Mouse (Mus musculus) spleen, adult 12 weeks (tissue): Measurements from ENCODE around the gene Usp18.

Source experiments
- DNase-seq: peaks from one replicate; pipeline ENCODE4 v3.0.0; 2022; ENCODE audit warnings: low spot score

Usp18 gene

DNA sequence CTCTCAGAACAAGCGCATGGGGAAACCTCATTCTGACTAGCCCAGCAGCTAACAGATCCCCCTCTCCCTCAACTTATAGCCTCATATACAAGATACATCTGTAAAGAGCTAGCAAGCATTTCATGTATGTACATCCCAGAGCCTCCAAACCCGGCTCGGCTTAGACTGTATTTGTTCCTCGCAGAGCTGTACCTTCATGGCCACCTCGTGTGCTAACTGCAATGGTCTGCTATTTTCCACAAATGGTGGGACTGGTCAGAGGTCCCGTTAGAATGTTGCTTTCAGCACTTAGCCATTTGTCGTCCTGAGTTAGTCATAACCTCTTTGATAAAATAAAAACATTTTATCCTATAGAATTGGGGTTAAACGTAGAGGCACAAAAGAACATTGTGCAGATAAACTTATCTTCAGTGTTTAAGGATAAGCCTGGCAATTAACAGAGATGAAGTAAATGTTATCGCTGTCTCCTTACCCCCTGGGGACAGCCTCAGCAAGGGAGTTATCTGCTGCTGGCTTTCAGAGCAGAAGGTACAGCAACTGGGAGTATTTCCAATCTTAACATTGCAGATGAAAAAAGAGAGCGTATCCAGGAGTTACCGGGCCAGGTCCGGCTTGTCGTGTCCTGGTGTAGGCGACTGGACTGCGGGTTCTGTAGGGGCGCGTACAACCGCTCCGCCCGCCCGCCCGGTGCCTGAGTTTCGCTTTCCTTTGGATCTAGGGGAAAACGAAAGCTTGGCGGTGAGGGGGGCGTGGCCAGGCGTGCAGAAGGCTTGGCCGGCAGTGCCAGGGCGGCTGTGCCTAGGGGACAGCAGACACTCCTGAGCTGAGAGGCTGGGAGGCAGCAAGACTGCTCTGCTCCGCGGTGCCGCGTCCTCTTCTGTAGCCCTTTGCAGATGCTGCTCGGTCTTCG lies at the start of gene Usp18:
Usp18 (plus strand) TSS at position 780 of the 910 bp plus-strand sequence.
- peak; percentile 82 for DNase-seq

DNA sequence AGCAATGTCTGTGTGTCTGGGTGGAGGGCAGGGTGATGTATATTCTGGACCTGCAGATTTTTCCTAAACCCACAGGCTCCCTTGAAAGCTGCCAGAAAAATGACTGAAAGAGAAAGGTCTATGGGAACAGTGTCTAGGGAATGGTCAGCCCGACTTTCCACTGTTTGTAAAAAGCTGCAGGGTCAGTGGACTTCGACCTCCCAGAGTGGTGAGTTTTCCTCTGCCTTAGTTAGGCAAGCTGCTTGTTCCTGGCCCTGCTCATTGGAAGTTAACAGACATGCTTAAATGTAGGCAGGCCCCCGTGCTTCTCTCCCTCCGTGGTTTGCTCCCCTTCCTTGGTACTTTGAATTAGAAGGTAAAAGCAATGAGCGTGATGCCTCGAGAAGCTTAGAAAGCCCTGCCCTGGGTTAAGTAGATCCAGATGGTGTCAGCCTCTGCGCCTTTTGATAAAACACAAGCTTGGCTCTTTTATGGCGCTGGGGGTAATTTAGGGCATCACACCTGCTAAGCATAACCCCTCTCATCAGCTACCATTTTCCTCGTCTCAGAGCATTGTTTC lies 47.8 kb upstream of the Usp18 start:
- no peak for DNase-seq

DNA sequence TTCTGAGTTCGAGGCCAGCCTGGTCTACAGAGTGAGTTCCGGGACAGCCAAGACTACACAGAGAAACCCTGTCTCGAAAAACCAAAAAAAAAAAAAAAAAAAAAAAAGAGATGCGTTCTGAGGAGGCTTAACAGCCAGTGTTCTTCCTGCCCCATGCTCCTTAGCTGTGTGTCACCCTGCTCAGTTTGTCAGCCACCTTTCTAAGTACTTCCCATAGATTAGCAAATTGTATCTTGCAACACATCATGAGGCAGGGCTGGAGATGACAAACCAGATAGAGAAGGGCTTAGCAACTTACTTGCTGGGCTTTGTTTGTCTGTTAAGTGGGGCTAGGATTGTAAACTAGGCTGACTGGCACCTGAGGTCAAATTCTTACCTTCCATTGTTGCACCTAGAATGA lies 45.2 kb upstream of the Usp18 start:
- DNase-seq = no peak

DNA sequence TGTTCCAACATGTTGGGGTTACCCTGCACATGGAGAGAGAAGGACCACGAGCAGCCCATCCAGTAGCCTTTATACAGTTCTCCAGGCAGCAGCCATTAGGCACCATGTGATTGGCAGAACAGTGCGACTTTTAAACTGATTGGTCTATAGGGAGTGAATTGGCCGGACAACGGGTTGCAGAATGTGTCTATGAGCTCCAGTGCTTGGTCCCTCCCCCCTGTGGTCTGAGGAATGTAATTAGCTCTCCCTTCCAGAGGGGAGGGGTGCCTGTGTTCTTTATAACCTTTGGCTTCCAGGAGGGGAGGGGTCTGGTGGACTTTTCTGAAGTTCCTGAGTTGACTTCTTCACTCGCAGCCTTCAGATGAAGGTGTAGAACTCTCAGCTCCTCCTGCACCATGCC lies 43.7 kb upstream of the Usp18 start:
- DNase-seq = no peak

DNA sequence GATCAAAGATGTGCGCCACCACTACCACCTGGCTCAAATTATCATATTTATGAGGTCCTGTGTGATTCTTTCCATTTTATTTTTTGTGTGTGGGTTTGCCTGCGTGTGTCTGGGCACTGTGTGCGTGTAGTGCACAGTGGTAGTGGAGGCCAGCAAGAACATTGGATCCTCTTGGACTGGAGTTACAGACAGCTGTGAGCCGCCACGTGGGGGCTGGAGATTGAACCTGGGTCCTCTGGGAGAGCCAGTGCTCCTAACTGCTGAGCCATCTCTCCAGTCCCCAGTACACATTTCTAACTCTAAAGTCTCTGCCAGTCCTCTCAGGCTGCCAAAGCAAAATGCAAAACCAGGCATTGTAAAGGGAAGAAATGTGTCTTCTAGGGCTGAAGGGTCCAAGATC lies 39.2 kb upstream of the Usp18 start:
- DNase-seq = no peak

DNA sequence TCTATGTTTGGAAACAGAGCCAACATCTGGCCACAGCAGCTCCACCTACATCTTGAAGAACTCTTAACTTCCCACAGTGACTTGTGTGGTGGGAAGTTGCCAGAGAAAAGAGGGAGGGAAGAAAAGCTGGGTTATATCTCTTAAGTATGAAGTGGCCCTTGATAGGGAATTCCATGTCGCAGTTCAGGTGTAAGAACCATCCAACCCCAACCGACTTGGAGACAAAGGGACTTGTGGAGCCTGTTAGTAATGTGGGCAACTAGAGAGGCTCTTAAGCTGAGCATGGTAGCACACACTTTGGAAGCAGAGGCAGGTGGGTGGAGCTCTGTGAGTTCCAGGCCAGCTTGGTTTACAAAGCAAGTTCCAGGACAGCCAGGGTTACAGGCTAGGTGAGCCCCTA lies 36.1 kb upstream of the Usp18 start:
- DNase-seq = no peak

DNA sequence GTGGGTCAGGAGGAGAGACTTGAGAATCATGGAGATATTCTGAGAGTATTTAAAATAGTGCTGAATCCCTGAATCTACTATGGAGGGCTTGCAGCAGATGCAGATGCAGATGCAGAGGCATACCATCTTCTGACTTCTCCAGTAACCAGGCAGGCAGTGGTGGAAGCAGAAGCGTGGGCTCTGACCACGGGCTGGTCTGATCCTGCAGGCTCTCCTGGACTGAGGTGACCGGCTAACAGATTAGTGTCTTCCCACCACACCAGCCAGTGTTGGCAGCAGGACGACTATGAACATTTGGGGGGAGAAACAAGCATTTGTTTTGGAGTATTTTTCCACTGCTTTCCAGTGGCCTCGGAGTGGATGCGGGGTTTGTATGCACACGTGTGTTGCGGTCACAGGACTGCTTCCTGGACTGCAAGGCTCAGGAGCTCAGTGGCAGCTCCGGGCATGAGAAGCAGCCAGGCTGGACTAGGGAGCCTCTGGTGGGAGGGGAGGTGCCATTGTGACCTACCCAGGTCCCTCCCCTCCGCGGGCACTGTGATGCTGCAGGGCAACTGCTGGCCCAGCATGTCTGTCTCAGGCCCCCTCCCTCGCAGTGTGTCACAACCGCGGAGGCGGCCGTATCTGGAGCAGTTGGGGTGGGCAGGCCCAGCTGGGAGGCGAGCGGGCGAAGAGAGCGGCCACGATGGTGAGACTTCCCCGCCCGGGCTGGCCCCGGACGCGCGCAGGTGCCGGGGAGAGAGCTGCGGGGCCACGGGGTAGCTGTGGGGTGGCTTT lies 35.4 kb upstream of the Usp18 start, which contains the start of gene Tuba8:
Tuba8 (plus strand) TSS at position 548 of the 777 bp plus-strand sequence.
- DNase-seq = no peak

DNA sequence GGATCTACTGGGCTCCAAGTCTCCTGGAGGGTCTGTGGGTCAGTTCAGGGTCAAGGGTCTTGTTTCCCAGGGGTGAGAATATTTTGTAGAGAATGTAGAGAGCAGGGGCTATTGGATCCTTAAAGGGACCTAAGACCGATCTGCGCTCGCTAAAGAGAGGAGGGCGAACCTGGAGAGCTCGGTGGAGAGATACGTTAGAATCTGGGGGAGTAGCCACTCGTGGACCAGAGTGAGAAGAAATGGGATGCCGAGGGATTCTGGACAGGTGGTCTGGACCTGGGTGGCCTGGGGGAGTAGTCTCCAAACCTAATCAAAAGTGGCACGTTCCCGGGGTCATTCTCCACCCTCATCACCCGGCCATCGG lies 34.8 kb upstream of the Usp18 start:
- DNase-seq = no peak

DNA sequence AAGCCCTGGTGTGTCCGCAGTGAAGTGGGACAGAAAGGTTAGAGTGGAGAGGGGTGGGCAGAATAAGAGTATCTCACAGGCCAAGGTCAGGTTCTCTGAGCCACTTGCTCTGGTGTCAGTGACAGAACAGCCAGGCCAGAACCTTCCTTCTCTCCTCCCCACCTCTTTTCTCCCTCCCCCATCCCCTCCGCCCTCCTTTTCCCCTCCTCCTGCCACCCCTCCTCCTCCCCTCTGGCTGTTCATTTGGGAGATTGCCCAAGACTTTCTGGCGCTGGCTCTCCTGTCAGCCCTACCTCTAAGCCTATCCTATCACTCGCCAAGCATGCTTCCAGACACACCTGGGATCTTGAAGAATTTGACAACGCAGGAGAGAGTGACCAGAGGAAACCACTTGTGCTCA lies 34.0 kb upstream of the Usp18 start:
- no peak for DNase-seq

DNA sequence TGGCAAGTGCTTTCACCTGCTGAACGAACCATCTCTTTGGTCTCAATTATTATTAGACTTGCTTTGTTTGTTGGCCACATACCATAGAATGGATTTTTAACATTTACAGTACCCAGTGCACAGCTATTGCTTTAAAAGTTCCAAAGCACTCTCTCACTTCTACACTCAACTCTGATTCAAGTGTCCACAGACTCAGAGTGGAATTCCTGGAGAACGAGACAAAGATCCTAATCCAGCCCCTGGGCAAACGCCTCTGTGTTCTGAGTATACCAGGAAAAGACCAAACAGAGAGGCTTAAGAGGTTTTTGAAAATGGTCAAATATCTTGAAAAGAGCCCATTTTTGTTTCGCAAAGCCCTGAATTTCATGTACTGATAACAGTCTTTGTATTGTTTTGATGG lies 32.7 kb upstream of the Usp18 start:
- DNase-seq = no peak

DNA sequence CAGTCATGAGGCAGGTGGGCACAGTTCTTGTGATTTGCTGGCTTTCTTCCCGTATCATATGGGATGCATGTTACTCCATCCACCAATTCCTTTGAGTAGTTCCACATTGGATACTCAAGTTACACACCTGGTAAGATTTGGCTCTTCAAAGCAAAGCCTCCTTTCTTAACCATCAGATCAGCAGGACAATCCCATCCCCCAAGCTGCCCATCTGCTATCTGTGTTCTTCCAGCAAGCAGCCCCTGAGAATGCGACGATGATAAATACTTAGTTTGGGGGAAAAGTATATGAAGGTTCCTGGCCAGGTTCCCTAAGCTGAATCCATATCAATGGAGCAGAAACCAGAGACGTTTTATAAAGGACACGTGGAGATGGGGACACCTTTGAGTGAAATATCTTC lies 31.5 kb upstream of the Usp18 start:
- no peak for DNase-seq

DNA sequence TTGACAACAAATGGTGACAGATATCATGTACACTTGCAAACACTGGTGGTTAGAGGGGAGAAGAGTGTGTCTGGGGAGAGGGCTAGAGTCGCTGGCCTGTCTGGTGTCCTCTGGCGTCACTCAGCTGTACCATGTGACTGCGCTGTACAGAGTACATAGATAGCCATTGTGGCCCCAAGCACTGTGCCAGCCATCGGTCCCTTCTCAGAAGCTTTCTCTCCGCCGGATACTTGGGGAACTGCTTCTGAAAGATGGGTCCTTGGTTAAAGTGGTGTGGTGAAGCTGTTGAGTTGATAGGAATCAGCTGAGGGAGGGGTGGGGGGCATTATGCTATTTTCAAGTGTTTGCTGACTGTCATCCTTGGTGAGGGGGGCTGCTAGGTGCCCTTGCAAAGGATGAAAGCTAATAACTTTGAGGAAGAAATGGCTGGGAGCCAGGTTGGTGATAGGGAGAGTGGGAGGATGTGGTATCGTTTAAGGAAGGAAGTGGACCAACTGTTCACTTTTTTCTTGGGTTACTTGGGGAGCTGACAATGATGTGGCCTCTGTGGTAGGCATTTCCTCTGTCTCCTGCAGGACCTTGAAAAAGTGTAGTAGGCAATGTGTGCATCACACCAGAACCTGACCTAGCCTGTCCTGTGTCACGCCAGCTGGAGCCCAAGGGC lies 30.9 kb upstream of the Usp18 start:
- DNase-seq = no peak

DNA sequence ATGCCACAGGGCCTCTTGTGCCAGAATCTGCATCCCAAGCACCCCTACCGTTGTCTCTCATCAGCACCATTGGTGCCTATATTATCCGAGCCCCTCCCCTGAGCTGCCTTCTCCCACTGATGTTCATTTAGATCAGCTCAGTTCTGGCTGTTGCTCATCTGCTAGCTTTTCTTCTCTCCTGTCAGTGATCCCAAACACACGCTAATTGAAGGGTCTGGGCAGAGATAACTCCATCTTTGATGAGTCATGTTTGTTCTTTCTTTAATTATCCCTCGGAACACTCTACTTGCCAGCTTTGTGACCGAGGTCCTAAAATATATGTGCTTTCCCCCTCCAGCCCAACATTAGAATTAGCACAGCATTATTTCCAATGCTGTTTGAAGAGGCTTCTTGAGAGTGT lies 30.4 kb upstream of the Usp18 start:
- DNase-seq = no peak

DNA sequence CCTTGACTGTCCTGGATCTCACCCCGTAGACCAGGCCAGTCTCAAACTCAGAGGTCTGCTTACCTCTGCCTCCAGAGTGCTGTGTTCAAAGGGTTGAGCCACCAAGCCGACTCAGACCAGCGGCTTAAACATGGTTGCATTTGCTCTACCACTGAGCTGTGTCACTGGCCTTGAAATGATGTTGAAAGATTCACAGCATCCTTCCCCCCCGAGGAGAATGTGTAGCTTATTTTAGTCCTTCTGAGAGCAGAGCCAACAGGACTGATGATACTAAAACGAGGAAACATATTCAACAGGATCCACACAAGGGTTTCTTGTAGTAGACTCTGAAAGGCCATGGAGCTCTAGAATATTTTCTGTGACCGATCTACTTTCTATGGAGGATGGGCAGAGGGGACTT lies 29.8 kb upstream of the Usp18 start:
- no peak for DNase-seq

DNA sequence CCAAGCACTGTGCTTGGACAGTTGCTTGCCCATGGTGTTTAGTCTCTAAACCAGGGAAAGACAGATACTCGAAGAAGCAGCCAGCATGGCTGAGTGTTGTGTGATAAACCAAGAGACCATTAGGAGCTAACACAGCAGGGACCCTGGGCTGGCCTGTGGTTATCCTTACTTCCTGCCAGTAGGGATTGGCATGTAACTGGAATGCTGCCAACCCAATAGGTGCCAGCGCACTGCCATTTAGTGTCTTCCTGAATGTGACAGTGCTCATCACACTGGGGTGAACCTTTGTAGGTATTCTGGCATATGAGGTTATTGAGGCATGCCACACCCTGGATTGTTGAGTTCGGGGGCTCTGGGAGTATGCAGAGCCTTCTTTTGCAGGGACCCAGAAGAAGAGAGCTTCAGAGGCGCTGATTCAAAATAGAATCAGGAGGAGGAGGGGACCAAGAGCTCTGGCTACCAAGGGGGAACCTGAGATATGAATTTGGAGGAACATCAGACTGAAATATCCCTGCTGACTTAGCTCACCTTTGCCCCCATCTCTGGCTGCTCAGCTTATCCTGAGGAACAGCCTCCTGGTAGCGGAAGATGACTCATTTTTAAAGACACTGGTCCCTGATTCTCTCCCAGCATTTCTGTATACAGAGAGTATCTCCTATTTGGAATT lies 29.0 kb upstream of the Usp18 start:
- no peak for DNase-seq

DNA sequence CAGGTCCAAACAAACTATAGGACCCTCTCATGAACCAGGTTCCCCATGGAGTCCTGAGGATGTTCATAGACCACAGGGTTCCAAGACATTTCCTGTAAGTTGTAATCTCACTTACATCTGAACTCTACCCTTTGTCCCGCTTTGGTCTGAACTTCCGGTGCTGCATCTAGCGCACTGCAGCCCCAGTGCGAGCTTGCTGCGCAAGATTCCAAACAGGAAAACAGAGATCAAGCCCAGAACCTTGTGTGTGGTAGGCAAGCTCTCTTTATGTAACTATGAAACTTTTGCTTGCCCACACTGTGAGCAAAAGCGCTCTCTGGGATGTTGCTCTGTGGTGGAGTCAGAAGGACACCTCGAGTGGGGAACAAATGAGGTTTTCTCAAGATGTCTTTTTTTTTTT lies 27.7 kb upstream of the Usp18 start:
- no peak for DNase-seq

DNA sequence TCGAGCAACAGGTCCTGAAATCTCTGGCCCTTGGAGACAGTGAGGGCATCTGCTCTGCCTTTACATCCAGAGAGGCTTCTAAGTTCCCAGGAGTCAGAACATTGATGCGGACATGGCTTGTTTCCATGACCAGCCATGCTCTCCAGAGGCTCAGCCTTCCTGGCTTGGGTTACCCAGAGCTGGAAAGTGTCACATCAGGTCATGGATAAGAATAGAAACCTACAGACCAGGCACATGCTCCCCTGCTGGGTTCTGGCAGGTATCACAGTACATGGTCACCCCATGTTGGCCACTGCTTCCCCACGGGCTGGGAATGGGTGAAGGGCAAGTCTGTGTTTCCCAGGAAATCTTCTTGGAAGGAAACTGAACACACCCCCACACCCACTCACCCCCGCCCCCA lies 26.3 kb upstream of the Usp18 start:
- no peak for DNase-seq

DNA sequence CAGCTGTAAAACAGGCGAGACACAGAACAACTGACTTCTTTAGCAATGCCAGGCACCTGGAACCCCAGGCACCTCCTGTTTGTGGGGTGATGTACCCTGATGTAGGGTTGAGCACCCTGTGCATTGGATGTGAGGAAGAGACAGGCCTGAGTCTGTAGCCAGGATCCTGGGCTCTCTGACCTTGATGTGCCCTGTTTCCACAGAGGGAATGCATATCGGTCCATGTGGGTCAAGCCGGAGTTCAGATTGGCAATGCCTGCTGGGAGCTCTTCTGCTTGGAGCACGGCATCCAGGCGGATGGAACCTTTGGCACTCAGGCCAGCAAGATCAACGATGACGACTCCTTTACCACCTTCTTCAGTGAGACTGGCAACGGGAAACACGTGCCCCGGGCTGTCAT lies 25.5 kb upstream of the Usp18 start:
- no peak for DNase-seq

DNA sequence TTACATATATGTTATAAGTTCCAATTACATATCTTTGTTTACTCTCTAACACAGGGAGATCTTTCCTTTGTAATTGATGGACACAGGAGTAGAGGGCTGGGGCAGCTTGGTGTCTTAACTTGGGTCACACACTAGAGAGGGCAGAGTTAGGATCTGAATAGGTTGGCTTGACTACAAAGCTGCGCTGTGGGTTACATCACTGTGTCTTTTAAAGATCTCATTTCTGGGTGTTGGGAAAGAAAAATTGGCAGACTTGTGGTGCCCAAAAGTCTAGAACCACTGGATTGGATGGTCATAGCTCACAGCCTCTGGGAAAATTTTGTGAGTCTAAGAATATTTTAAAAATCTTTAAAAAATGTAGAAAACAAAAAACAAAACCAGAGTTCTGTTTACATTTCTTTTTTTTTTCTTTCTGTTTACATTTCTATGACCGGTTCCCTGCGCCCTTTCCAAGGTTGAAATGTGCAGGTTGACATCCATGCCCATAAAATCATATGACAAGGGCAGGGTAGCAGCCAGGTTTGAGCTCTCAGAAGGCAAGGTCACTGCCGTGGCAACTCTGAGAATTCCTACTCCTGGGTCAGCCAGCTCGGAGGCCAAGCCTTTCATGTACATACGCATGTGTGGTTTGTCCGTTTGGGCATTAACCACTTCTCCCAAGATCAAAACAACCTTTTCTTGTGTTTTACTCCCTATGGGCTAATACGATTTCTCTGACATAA lies 23.7 kb upstream of the Usp18 start:
- no peak for DNase-seq

DNA sequence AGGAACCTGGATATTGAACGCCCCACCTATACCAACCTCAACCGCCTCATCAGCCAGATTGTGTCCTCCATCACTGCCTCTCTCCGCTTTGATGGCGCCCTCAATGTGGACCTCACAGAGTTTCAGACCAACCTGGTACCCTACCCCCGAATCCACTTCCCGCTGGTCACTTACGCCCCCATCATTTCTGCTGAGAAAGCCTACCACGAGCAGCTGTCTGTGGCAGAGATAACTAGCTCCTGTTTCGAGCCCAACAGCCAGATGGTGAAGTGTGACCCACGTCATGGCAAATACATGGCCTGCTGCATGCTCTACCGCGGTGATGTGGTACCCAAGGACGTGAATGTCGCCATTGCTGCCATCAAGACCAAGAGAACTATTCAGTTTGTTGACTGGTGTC lies 22.7 kb upstream of the Usp18 start:
- no peak for DNase-seq

DNA sequence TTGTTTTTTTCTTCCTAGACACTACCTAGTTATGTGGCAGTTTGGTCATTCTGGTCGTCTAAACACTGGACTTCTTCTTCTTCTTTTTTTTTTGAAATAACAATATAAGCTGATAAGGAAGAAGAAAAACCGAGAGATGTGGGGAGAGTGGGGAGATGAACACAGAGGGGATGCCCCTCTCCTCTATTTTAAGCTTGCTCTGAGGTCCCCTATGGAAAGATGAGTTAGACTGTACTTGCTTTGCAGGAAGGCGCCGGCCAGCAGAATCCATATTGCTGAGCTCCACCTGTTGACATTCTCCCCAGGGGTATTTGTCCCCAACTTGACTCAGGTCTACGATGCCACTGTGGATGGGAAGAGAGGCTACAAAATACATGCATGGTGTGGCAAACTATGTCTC lies 21.6 kb upstream of the Usp18 start:
- DNase-seq = no peak
